Mouse (Mus musculus) cerebellum, adult 2 months (tissue): Measurements from ENCODE around the gene Pcare.

ENCODE experiments used
- CTCF ChIP-seq: fragments of 200-500 bp; IDR thresholded peaks from 2 replicates; pipeline ENCODE4 v1.5.1; 2011; ENCODE audit warnings: low read depth, mild to moderate bottlenecking, control low read depth, low read length, moderate library complexity, borderline replicate concordance; ENCODE audit not compliant: insufficient read depth
- POLR2A ChIP-seq: fragments of 200-500 bp; IDR thresholded peaks from 2 replicates; pipeline ENCODE4 v1.6.1; 2011; ENCODE audit warnings: low read length, control low read depth, borderline replicate concordance; ENCODE audit not compliant: insufficient read depth

- TF ChIP-seq CTCF (no peak), POLR2A (no peak)
Measured at GRCm38 (mm10) chr17:71695151-71695550, 57.5 kb downstream of the Pcare start.
